Mouse (Mus musculus): ENCODE measurements around the gene Bcl2l11. TPM values are rescaled to one million over a fixed set of nuclear protein-coding genes. Genes with fewer than 3 reads are reported as not detected.

Bcl2l11 gene
- total RNA-seq, 2 experiments from 2014 or later = 8.4 to 9.1 TPM

DNA sequence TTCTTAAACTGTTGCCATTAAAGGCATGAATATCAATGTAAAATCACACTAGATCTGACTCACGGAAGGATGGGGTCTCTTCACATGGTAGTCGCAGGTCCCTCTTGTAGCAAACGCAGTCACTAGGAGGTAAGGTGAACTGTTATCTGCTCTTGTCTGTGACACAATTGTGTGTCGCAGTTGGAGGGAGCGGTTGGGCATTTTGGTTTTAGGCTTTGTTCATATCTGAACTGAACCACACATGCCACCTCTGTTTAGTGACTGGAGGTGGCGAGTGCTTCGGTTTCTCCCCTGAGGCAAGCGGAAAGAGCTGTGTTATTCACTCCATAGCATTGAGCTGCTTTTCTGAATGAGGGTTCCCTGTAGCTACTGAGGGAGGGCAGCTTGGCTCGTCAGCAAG, 26.4 kb downstream of the Bcl2l11 start:
- Histone ChIP-seq H3K4me3 (no peak overlapping the region), H3K27ac (no peak overlapping the region)
- intact Hi-C loops (cut with DNase I) = no loop called here
- DNase-seq (ENCODE audit: extremely low spot score in 1 of 2, low spot score in 2 of 2) = no peak
- no peak for TF ChIP-seq CTCF (IDR thresholded peaks at IDR 0.05)

GRCm38 (mm10) chr2:128152845-128153550, 27.2 kb downstream of the Bcl2l11 start:
- DNase-seq (ENCODE audit: extremely low spot score in 1 of 2, low spot score in 2 of 2) = no peak
- Histone ChIP-seq H3K27ac (no peak overlapping the region), H3K4me3 (no peak overlapping the region)
- intact Hi-C loops (cut with DNase I) = no loop called here
- TF ChIP-seq CTCF (IDR thresholded peaks at IDR 0.05) = no peak

DNA sequence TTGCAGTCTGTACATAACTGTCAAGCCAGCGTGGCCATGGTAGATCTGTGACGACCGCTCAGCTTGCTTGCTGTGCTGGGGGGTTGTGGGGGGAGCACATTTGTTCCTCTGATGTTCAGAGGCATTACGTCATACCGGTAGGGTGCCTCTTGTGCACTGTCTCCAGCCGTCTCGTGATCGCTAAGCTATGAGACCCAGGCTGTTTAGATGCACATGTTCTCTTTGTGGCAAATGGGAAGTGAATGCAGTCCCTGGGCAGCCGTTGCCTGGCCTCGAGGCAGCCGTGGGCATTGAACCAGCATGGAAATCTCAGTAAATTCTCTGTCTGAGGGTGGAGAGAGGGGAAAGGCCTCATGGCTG, 27.7 kb downstream of the Bcl2l11 start:
- Histone ChIP-seq H3K4me3 (no peak overlapping the region), H3K27ac (no peak overlapping the region)
- TF ChIP-seq CTCF (IDR thresholded peaks at IDR 0.05) = no peak
- intact Hi-C loops (cut with DNase I) = no loop called here
- no peak for DNase-seq (ENCODE audit: extremely low spot score in 1 of 2, low spot score in 2 of 2)

DNA sequence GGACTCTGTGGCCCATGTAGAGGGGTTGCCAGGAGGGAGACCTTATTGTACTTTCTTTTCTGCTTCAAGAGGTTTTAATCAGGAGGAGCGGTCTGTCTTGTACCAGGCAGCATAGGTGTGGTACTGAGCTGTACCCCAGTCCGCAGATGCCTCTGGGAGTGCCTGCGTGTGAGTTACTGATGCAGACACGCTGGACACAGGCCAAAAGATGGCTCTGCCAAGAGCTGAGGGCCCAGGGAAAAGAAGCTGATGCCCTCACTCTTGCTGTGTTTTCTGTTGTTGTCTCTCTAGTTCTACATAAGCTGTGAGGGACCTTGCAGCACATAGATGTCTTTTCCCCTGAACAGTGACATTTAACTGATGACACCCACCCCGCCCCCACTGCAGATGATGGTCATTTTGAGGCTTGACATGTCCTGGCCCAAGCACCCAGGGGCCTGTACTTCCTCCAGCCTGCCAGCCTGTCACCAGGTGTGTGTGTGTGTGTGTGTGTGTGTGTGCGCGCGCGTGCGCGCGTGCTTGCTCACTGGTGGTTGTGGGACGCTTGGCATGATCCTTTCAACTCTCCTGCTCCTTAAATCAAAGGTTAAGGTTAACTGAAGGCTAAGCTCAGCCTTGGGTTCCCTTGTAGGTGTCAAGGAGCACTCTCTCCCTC, 29.7 kb downstream of the Bcl2l11 start:
- no peak for TF ChIP-seq CTCF (IDR thresholded peaks at IDR 0.05)
- no peak overlapping the region for H3K27ac ChIP-seq
- intact Hi-C loops (cut with DNase I) = no loop called here
- H3K4me3 ChIP-seq = no peak overlapping the region
- DNase-seq (ENCODE audit: extremely low spot score in 1 of 2, low spot score in 2 of 2) = no peak

GRCm38 (mm10) chr2:128156067-128156462, 30.2 kb downstream of the Bcl2l11 start:
- no peak for DNase-seq (ENCODE audit: extremely low spot score in 1 of 2, low spot score in 2 of 2)
- no peak overlapping the region for H3K27ac ChIP-seq
- TF ChIP-seq CTCF (IDR thresholded peaks at IDR 0.05) = no peak
- intact Hi-C loops (cut with DNase I) = no loop called here
- no peak overlapping the region for H3K4me3 ChIP-seq

- Histone ChIP-seq H3K4me3 (no peak overlapping the region), H3K27ac (no peak overlapping the region)
- TF ChIP-seq CTCF (IDR thresholded peaks at IDR 0.05) = no peak
- DNase-seq (ENCODE audit: extremely low spot score in 1 of 2, low spot score in 2 of 2) = no peak
- intact Hi-C loops (cut with DNase I) = no loop called here
Observed at GRCm38 (mm10) chr2:128156557-128157412, 30.9 kb downstream of the Bcl2l11 start.

- H3K27ac ChIP-seq = no peak overlapping the region
- no peak for DNase-seq (ENCODE audit: extremely low spot score in 1 of 2, low spot score in 2 of 2)
- no peak overlapping the region for H3K4me3 ChIP-seq
- TF ChIP-seq CTCF (IDR thresholded peaks at IDR 0.05) = no peak
- intact Hi-C loops (cut with DNase I) = no loop called here
Observed at GRCm38 (mm10) chr2:128158734-128159410, 33.0 kb downstream of the Bcl2l11 start.

- intact Hi-C loops (cut with DNase I) = no loop called here
- TF ChIP-seq CTCF (IDR thresholded peaks at IDR 0.05) = no peak
- no peak overlapping the region for H3K27ac ChIP-seq
- no peak for DNase-seq (ENCODE audit: extremely low spot score in 1 of 2, low spot score in 2 of 2)
- no peak overlapping the region for H3K4me3 ChIP-seq
Observed at GRCm38 (mm10) chr2:128159619-128160125, 33.8 kb downstream of the Bcl2l11 start.

- no peak for TF ChIP-seq CTCF (IDR thresholded peaks at IDR 0.05)
- no peak overlapping the region for H3K4me3 ChIP-seq
- intact Hi-C loops (cut with DNase I) = no loop called here
- no peak overlapping the region for H3K27ac ChIP-seq
- no peak for DNase-seq (ENCODE audit: extremely low spot score in 1 of 2, low spot score in 2 of 2)
Observed at GRCm38 (mm10) chr2:128163177-128163576, 37.3 kb downstream of the Bcl2l11 start.

- peak; percentile 16 to 31 for DNase-seq (ENCODE audit: extremely low spot score in 1 of 2, low spot score in 2 of 2)
- Histone ChIP-seq H3K27ac (no peak overlapping the region), H3K4me3 (no peak overlapping the region)
- intact Hi-C loops (cut with DNase I) = no loop called here
- no peak for TF ChIP-seq CTCF (IDR thresholded peaks at IDR 0.05)
Observed at GRCm38 (mm10) chr2:128166623-128167423, 41.0 kb downstream of the Bcl2l11 start.

DNA sequence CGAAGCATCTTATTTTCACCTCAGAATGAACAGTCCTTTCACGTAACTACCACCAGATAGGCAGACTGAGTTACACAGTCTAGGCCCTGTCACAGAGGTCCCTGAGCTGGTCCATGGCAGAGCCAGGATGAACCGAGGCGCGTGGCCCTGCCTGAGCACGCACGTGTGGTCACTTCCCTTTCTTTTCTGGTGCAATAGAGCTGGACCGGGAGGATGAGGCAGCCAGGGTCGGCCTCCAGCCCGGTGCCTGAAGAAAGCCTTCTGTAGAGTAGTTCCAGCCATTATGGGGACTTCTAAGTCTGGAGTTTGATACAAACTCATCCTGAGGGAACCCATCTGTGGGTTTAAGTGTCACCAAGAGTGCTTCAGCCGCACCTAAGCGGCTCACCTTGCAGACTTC, 42.1 kb downstream of the Bcl2l11 start:
- no peak for TF ChIP-seq CTCF (IDR thresholded peaks at IDR 0.05)
- no peak for DNase-seq (ENCODE audit: extremely low spot score in 1 of 2, low spot score in 2 of 2)
- H3K4me3 ChIP-seq = no peak overlapping the region
- no peak overlapping the region for H3K27ac ChIP-seq
- intact Hi-C loops (cut with DNase I) = no loop called here

Measured in left cerebral cortex, adult 2 months (tissue).